Mouse (Mus musculus): ENCODE data around the gene Myzap.
"Not testable (repeated sequence)": the region's sequence is repeated elsewhere in the genome, so short reads cannot be mapped to it uniquely, and the experiment has no call there.

Gene Myzap

GRCm38 (mm10) chr9:71591938-71592548, at the start of gene Myzap:
Gene Myzap, minus strand, starts transcription at chr9:71592360.
- DNase-seq (ENCODE audit: low spot score): peak; percentile 88

GRCm38 (mm10) chr9:71640361-71640927, 48.3 kb upstream of the Myzap start:
- no peak for DNase-seq (ENCODE audit: low spot score)

GRCm38 (mm10) chr9:71638198-71638597, 46.0 kb upstream of the Myzap start:
- DNase-seq (ENCODE audit: low spot score): no peak

- DNase-seq (ENCODE audit: low spot score): no peak
Measured at GRCm38 (mm10) chr9:71636854-71637253, 44.7 kb upstream of the Myzap start.

GRCm38 (mm10) chr9:71635627-71636026, 43.5 kb upstream of the Myzap start:
- DNase-seq (ENCODE audit: low spot score): no peak

- DNase-seq (ENCODE audit: low spot score): no peak
Measured at GRCm38 (mm10) chr9:71634916-71635315, 42.8 kb upstream of the Myzap start.

GRCm38 (mm10) chr9:71628921-71629320, 36.8 kb upstream of the Myzap start:
- no peak for DNase-seq (ENCODE audit: low spot score)

- no peak for DNase-seq (ENCODE audit: low spot score)
Measured at GRCm38 (mm10) chr9:71628286-71628685, 36.1 kb upstream of the Myzap start.

- DNase-seq (ENCODE audit: low spot score): no peak
Measured at GRCm38 (mm10) chr9:71625961-71626360, 33.8 kb upstream of the Myzap start.

GRCm38 (mm10) chr9:71624793-71625495, 32.8 kb upstream of the Myzap start:
- peak; percentile 51 for DNase-seq (ENCODE audit: low spot score)

GRCm38 (mm10) chr9:71623871-71624569, 31.9 kb upstream of the Myzap start:
- peak; percentile 23 for DNase-seq (ENCODE audit: low spot score)

GRCm38 (mm10) chr9:71622593-71622992, 30.4 kb upstream of the Myzap start:
- no peak for DNase-seq (ENCODE audit: low spot score)

- no peak for DNase-seq (ENCODE audit: low spot score)
Measured at GRCm38 (mm10) chr9:71621968-71622367, 29.8 kb upstream of the Myzap start.

- not testable (repeated sequence) for DNase-seq (ENCODE audit: low spot score)
Measured at GRCm38 (mm10) chr9:71620116-71620515, 28.0 kb upstream of the Myzap start.

- DNase-seq (ENCODE audit: low spot score): peak; percentile 20
Measured at GRCm38 (mm10) chr9:71617363-71617762, 25.2 kb upstream of the Myzap start.

GRCm38 (mm10) chr9:71616185-71616584, 24.0 kb upstream of the Myzap start:
- peak; percentile 63 for DNase-seq (ENCODE audit: low spot score)

GRCm38 (mm10) chr9:71614643-71615042, 22.5 kb upstream of the Myzap start:
- DNase-seq (ENCODE audit: low spot score): peak; percentile 10

- DNase-seq (ENCODE audit: low spot score): no peak
Measured at GRCm38 (mm10) chr9:71612981-71613380, 20.8 kb upstream of the Myzap start.

- no peak for DNase-seq (ENCODE audit: low spot score)
Measured at GRCm38 (mm10) chr9:71611876-71612275, 19.7 kb upstream of the Myzap start.

- DNase-seq (ENCODE audit: low spot score): no peak
Measured at GRCm38 (mm10) chr9:71609010-71609409, 16.9 kb upstream of the Myzap start.

GRCm38 (mm10) chr9:71606296-71607057, 14.3 kb upstream of the Myzap start:
- no peak for DNase-seq (ENCODE audit: low spot score)

All from T-cell, adult 2 months (primary cell).